Mouse (Mus musculus) stomach, postnatal 0 days (tissue): ENCODE measurements around the gene Adamts17.

Source experiments
- CTCF ChIP-seq: IDR thresholded peaks from 2 replicates; pipeline ENCODE4 v1.5.1; 2016; ENCODE audit warnings: antibody characterized with exemption, low read depth, mild to moderate bottlenecking, moderate library complexity
- EP300 ChIP-seq: optimal IDR thresholded peaks from 2 replicates; pipeline ENCODE3; 2016; ENCODE audit warnings: antibody characterized with exemption

DNA sequence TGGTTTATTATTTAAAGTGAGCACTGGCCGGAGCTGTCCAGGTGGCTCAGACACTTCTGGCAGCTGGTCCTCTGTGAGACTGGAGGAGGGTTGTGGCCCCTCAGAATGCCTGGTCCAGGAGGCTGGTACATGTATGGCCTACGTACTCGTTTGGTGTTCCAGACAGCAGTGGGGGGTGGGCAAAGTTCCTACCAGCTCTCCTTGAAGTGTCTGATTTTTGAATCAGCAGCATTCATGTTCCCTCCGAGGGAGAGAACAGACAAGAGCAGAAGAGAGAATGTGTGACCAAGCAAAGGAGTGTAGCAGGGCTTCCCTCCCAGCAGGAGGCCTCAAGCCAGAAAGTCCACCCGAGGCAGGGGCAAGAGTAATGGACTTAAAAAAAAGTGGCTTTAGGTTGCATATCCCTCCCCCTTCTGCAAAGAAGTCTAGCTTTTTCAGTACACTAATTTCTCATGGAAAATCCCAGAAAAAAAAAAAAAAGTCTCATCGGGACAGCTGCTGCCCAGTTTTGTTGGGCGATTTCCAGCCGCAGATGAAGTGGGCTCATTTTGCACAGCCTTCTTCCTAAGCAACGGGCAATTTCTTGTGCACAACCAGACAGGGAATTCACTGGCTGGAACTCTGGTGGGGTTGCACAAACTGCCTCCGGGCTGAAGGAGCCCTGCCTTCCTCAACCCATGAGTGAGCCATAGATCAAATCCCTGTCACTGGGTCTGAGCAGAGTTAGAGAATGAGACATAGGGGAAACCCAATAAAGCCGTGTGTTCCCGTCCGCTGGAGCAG is 28.4 kb downstream of the Adamts17 start:
- TF ChIP-seq CTCF: peak; percentile 40
- TF ChIP-seq EP300: no peak
